Comparison of ENCODE assay signal across 22 mouse cellular contexts in genomic region chr8:117775626-117776025, GRCm38 (mm10). TPM values are rescaled to one million over a fixed set of nuclear protein-coding genes. Genes with fewer than 3 reads are reported as not detected.
DNase-seq lines count a peak whose midpoint lies in the region; ATAC-seq and TF ChIP-seq lines count a peak whose summit lies in the region.
"Had no signal": no experiment of that assay in that cellular context is flagged by ENCODE, and none has a peak within 500 bp of the region (broad histone marks: within the 10 kb centered on the region; RNA-seq: fewer than 3 reads in every experiment).

No protein-coding gene starts in this region.

- 36% methylated on average over 10 of the region's 10 CpGs for WGBS in liver, embryonic 14.5 days (ENCODE audit: insufficient replicate concordance)
- WGBS in forebrain, embryonic 16.5 days: 38% methylated on average over 10 of the region's 10 CpGs

- peak overlapping the region; percentile 32 for H3K4me3 ChIP-seq in ES-Bruce4 (ENCODE audit: low read depth, low read length)
- peak overlapping the region; percentile 35 to 66; a peak in 3 of 4 replicates for H3K4me3 ChIP-seq in ES-E14 (ENCODE audit: insufficient read depth in 1 of 2, low read depth in 1 of 2, low read length in 2 of 2, poor library complexity in 1 of 2, severe bottlenecking in 1 of 2)
- no peak overlapping the region for H3K4me3 ChIP-seq in liver, embryonic 14.5 days (ENCODE audit: insufficient read depth in 1 of 2, low read depth in 2 of 2, low read length in 2 of 2)
- no peak overlapping the region for H3K4me3 ChIP-seq in forebrain, embryonic 16.5 days (replicated peaks; ENCODE audit: low read length)
- H3K4me3 ChIP-seq: embryonic facial prominence, embryonic 15.5 days; forebrain, embryonic 12.5 days; gastrocnemius, adult 2 months; heart, embryonic 13.5 days; hindbrain, embryonic 13.5 days had no signal

- ATAC-seq in liver, embryonic 14.5 days (ENCODE audit: insufficient read depth): no peak
- no peak for ATAC-seq in forebrain, embryonic 16.5 days
- ATAC-seq: hindbrain, postnatal 0 days had no signal

- H3K36me3 ChIP-seq in ES-Bruce4 (ENCODE audit: control insufficient read depth, insufficient read depth, low read length, poor library complexity, severe bottlenecking) (no peaks in the 10 kb centered on the region), ES-E14 (ENCODE audit: control insufficient read depth, insufficient read depth, low read length, poor library complexity, severe bottlenecking) (no peaks in the 10 kb centered on the region)
- no peaks in the 10 kb centered on the region for H3K36me3 ChIP-seq in liver, embryonic 14.5 days (replicated peaks; ENCODE audit: control insufficient read depth, insufficient read depth, low read depth)
- H3K36me3 ChIP-seq in forebrain, embryonic 16.5 days (ENCODE audit: control insufficient read depth, insufficient read depth): no peaks in the 10 kb centered on the region
- H3K36me3 ChIP-seq: embryonic facial prominence, embryonic 15.5 days; forebrain, embryonic 12.5 days; G1E; heart, embryonic 13.5 days; hindbrain, embryonic 13.5 days had no signal

- H3K4me1 ChIP-seq in ES-Bruce4 (ENCODE audit: control insufficient read depth, insufficient read depth, low read length): no peaks in the 10 kb centered on the region
- peaks cover 2 to 4% of the 10 kb centered on the region in 2 experiments; a peak in 2 of 4 replicates for H3K4me1 ChIP-seq in ES-E14 (ENCODE audit: control insufficient read depth in 2 of 2, insufficient read depth in 2 of 2, low read length in 2 of 2, poor library complexity in 1 of 2)
- peaks cover 12 to 19% of the 10 kb centered on the region in 2 experiments for H3K4me1 ChIP-seq in liver, embryonic 14.5 days (replicated peaks; ENCODE audit: control insufficient read depth in 2 of 2, insufficient read depth in 2 of 2, low read length in 1 of 2)
- H3K4me1 ChIP-seq in forebrain, embryonic 16.5 days (replicated peaks; ENCODE audit: control insufficient read depth, insufficient read depth, low read length): no peaks in the 10 kb centered on the region
- H3K4me1 ChIP-seq: embryonic facial prominence, embryonic 15.5 days; forebrain, embryonic 12.5 days; heart, embryonic 13.5 days; hindbrain, embryonic 13.5 days had no signal

- 0 out of 2 replicates have a peak overlapping the region, but pooled peaks have one; percentile 11 for H3K4me2 ChIP-seq in liver, embryonic 14.5 days (ENCODE audit: low read depth)
- no peak overlapping the region for H3K4me2 ChIP-seq in forebrain, embryonic 16.5 days (ENCODE audit: low read length)
- H3K4me2 ChIP-seq: embryonic facial prominence, embryonic 15.5 days; forebrain, embryonic 12.5 days; heart, embryonic 13.5 days; hindbrain, embryonic 13.5 days had no signal

- DNase-seq in ES-E14 (ENCODE audit: low read depth, low spot score): peak; percentile 42
- peak; percentile 4 for DNase-seq in c-Kit-positive CD71-positive TER-119-positive erythroid progenitor cells, embryonic 14.5 days (ENCODE audit: low spot score)
- DNase-seq in liver, embryonic 14.5 days (ENCODE audit: low read depth in 3 of 3, low spot score in 3 of 3): no peak
- no peak for DNase-seq in spleen, postnatal 10 days (ENCODE audit: low spot score in 2 of 2)
- DNase-seq in heart, adult 9 months (ENCODE audit: low spot score in 2 of 2): no peak
- DNase-seq: adrenal gland, adult 2 months; adrenal gland, postnatal 25 days; cerebellum, adult 2 months; cerebellum, postnatal 10 days; embryo, embryonic 11 days; gastrocnemius, adult 2 months; gastrocnemius, postnatal 25 days; heart, postnatal 36 days; kidney, adult 11 months had no signal

- H3K9ac ChIP-seq in ES-Bruce4 (ENCODE audit: low read depth, poor library complexity, severe bottlenecking) (no peak overlapping the region), ES-E14 (ENCODE audit: insufficient read depth, low read depth, low read length, poor library complexity, severe bottlenecking) (peak overlapping the region; percentile 59; the same call in 1 of the 2 replicates)
- no peak overlapping the region for H3K9ac ChIP-seq in liver, embryonic 14.5 days (replicated peaks)
- no peak overlapping the region for H3K9ac ChIP-seq in forebrain, embryonic 16.5 days (replicated peaks; ENCODE audit: low read depth, low read length)
- H3K9ac ChIP-seq: embryonic facial prominence, embryonic 15.5 days; forebrain, embryonic 12.5 days; heart, embryonic 13.5 days; hindbrain, embryonic 13.5 days had no signal

- no peaks in the 10 kb centered on the region for H3K27me3 ChIP-seq in ES-Bruce4 (ENCODE audit: control insufficient read depth, insufficient read depth, low read length, poor library complexity, severe bottlenecking)
- H3K27me3 ChIP-seq in liver, embryonic 14.5 days (ENCODE audit: control insufficient read depth, insufficient read depth, low read length): no peaks in the 10 kb centered on the region
- H3K27me3 ChIP-seq in forebrain, embryonic 16.5 days (replicated peaks; ENCODE audit: control insufficient read depth, insufficient read depth, low read length): no peaks in the 10 kb centered on the region
- H3K27me3 ChIP-seq: embryonic facial prominence, embryonic 15.5 days; forebrain, embryonic 12.5 days; heart, embryonic 13.5 days; hindbrain, embryonic 13.5 days had no signal

- TF ChIP-seq EP300 in ES-Bruce4 (IDR thresholded peaks at IDR 0.05; ENCODE audit: insufficient read depth, low read depth, low read length): no peak
- TF ChIP-seq EP300 in liver, embryonic 14.5 days (IDR thresholded peaks at IDR 0.05; ENCODE audit: low read depth): no peak

- H3K27ac ChIP-seq in ES-Bruce4 (ENCODE audit: insufficient read depth, low read length) (no peak overlapping the region), ES-E14 (ENCODE audit: insufficient read depth, low read depth, low read length, poor library complexity, severe bottlenecking) (no peak overlapping the region)
- H3K27ac ChIP-seq in liver, embryonic 14.5 days: no peak overlapping the region
- H3K27ac ChIP-seq in forebrain, embryonic 16.5 days (ENCODE audit: low read length): no peak overlapping the region
- H3K27ac ChIP-seq: embryonic facial prominence, embryonic 15.5 days; forebrain, embryonic 12.5 days; gastrocnemius, adult 2 months; heart, embryonic 13.5 days; hindbrain, embryonic 13.5 days; hindbrain, postnatal 0 days had no signal

- in situ Hi-C loops in ES-E14 (cut with MboI; ENCODE audit: low sequenced_read_pairs in 2 of 2, unreplicated experiment in 2 of 2): no loop called here

- no peak for TF ChIP-seq POLR2A in ES-Bruce4 (IDR thresholded peaks at IDR 0.05; ENCODE audit: insufficient read depth, low read length)

- no peak for TF ChIP-seq CTCF in ES-Bruce4 (IDR thresholded peaks at IDR 0.05; ENCODE audit: low read depth, low read length)
- TF ChIP-seq CTCF in liver, embryonic 14.5 days (IDR thresholded peaks at IDR 0.05; ENCODE audit: low read depth): no peak

- H3K9me3 ChIP-seq in ES-Bruce4 (replicated peaks; ENCODE audit: control insufficient read depth, insufficient read depth, low read length, poor library complexity, severe bottlenecking) (no peaks in the 10 kb centered on the region), ES-E14 (ENCODE audit: control insufficient read depth, insufficient read depth, low read depth, low read length) (no peaks in the 10 kb centered on the region)
- H3K9me3 ChIP-seq in liver, embryonic 14.5 days (ENCODE audit: control insufficient read depth, low read length): no peaks in the 10 kb centered on the region
- H3K9me3 ChIP-seq in forebrain, embryonic 16.5 days (ENCODE audit: control insufficient read depth, low read length): no peaks in the 10 kb centered on the region
- H3K9me3 ChIP-seq: embryonic facial prominence, embryonic 15.5 days; forebrain, embryonic 12.5 days; heart, embryonic 13.5 days; hindbrain, embryonic 13.5 days had no signal

TF ChIP-seq in ES-E14, 5 proteins besides CTCF, POLR2A, EP300 and RAD21:
- TF ChIP-seq ZC3H11A (IDR thresholded peaks at IDR 0.05; ENCODE audit: borderline replicate concordance, low read depth, low read length) (no peak), MAFK (IDR thresholded peaks at IDR 0.05; ENCODE audit: insufficient read depth, low read depth, low read length) (no peak), CHD2 (IDR thresholded peaks at IDR 0.05; ENCODE audit: low read depth, low read length) (no peak), ZNF384 (IDR thresholded peaks at IDR 0.05; ENCODE audit: low read depth, low read length) (no peak), HCFC1 (IDR thresholded peaks at IDR 0.05; ENCODE audit: borderline replicate concordance, insufficient read depth, low read length) (no peak)

RNA-seq across cellular contexts. Expression of gene Mphosph6, which starts 26.1 kb away (rescaled TPM):
- 88.0 and 98.3 TPM in 2 replicates for polyA plus RNA-seq in ES-Bruce4 (2011; ENCODE audit: insufficient read depth, insufficient read length, low read depth, missing spikeins)
- total RNA-seq in ES-E14 (2012; rRNA removed): 34.9 and 51.9 TPM in 2 replicates
- 12.7 and 21.9 TPM in 2 replicates for polyA plus RNA-seq in liver, embryonic 14.5 days (2012; rRNA removed)
- polyA plus RNA-seq in liver, embryonic 14.5 days (2014; fragmentation: Nextera tagmentation; extraction: Ambion mirVana): 34.4 and 37.5 TPM in 2 replicates
- polyA plus RNA-seq in forebrain, embryonic 16.5 days (2015; fragmentation: Nextera tagmentation; extraction: Ambion mirVana): 35.8 and 40.4 TPM in 2 replicates

Comparison
In these comparisons a context has a peak if more than half of its experiments do, and no peak if none do; other contexts are left out.
1. H3K4me3 ChIP-seq: peak in ES-Bruce4 (single experiment) and ES-E14 (2 of 2); none in liver, embryonic 14.5 days (0 of 2) and forebrain, embryonic 16.5 days (single experiment).
2. DNase-seq: peak in ES-E14 (single experiment) and c-Kit-positive CD71-positive TER-119-positive erythroid progenitor cells, embryonic 14.5 days (single experiment); none in liver, embryonic 14.5 days (0 of 3), spleen, postnatal 10 days (0 of 2) and heart, adult 9 months (0 of 2).